Mouse (Mus musculus) lung, embryonic 14.5 days (tissue): Measurements from ENCODE around the gene Zdhhc16. TPM values are rescaled to one million over a fixed set of nuclear protein-coding genes. Genes with fewer than 3 reads are reported as not detected.

Experiments used
- ATAC-seq: fragments of 200-750 bp; cut with Nextera tagmentation; 2 replicates; pipeline ENCODE4 v1.8.0; 2017; ENCODE audit warnings: mild to moderate bottlenecking, moderate TSS enrichment, moderate library complexity; ENCODE audit not compliant: insufficient read depth
- DNase-seq: peaks from one replicate; pipeline ENCODE4 v3.0.0-alpha.2; 2015
- H3K27ac ChIP-seq: fragments of 300-500 bp; sonication (generic); 2 replicates; pipeline ENCODE4 v1.5.1; 2014; ENCODE audit warnings: low read depth, mild to moderate bottlenecking, moderate library complexity
- H3K27me3 ChIP-seq: fragments of 300-500 bp; sonication (generic); 2 replicates; pipeline ENCODE4 v1.6.1; 2014; ENCODE audit warnings: low read length, control low read depth; ENCODE audit not compliant: insufficient read depth
- H3K36me3 ChIP-seq: fragments of 300-500 bp; sonication (generic); 2 replicates; pipeline ENCODE4 v1.6.1; 2014; ENCODE audit warnings: control low read depth; ENCODE audit not compliant: insufficient read depth
- H3K4me1 ChIP-seq: fragments of 300-500 bp; sonication (generic); 2 replicates; pipeline ENCODE4 v1.6.1; 2014; ENCODE audit warnings: antibody characterized with exemption, control low read depth; ENCODE audit not compliant: insufficient read depth
- H3K4me2 ChIP-seq: fragments of 300-500 bp; sonication (generic); 2 replicates; pipeline ENCODE4 v1.6.1; 2014; ENCODE audit warnings: mild to moderate bottlenecking
- H3K4me3 ChIP-seq: fragments of 300-500 bp; sonication (generic); 2 replicates; pipeline ENCODE4 v1.5.1; 2014; ENCODE audit warnings: low read depth, low read length
- H3K9ac ChIP-seq: fragments of 300-500 bp; sonication (generic); 2 replicates; pipeline ENCODE4 v1.6.1; 2014
- H3K9me3 ChIP-seq: fragments of 300-500 bp; sonication (generic); 2 replicates; pipeline ENCODE4 v1.6.1; 2016; ENCODE audit warnings: low read depth, low read length, control low read depth
- CTCF ChIP-seq: IDR thresholded peaks from 2 replicates; pipeline ENCODE4 v1.5.1; 2016; ENCODE audit warnings: antibody characterized with exemption, low read depth
- WGBS: fragments of 180-500 bp; shearing (Covaris S2); extraction: QIAGEN DNeasy Blood & Tissue Kit; methylation state at CpG from one replicate; pipeline ENCODE4 v1.1.7; 2014; 5-methylcytosine and 5-hydroxymethylcytosine counted together
- polyA plus RNA-seq: library from polyadenylated mRNA; unstranded; fragments of >200 nt; fragmentation: Nextera tagmentation; extraction: Ambion mirVana; gene quantifications from 2 replicates; pipeline ENCODE4 v1.2.1, GENCODE M21; 2014

Gene Zdhhc16
- polyA plus RNA-seq, 1 experiment from 2014 or later, result 80.8 TPM

GRCm38 (mm10) chr19:41907079-41907760 lies 26.1 kb upstream of the Zdhhc16 start:
- no peak for TF ChIP-seq CTCF
- 16% methylated on average over 8 of the region's 8 CpGs for WGBS
- Histone ChIP-seq H3K9ac (no peak overlapping the region), H3K27ac (no peak overlapping the region), H3K36me3 (no peaks in the 10 kb centered on the region), H3K4me2 (no peak overlapping the region), H3K4me1 (no peaks in the 10 kb centered on the region), H3K27me3 (no peaks in the 10 kb centered on the region), H3K9me3 (no peaks in the 10 kb centered on the region), H3K4me3 (no peak overlapping the region)
- ATAC-seq (no peak), DNase-seq (peak; percentile 80)

GRCm38 (mm10) chr19:41908736-41909135 lies 24.5 kb upstream of the Zdhhc16 start:
- Histone ChIP-seq H3K4me2 (no peak overlapping the region), H3K9me3 (no peaks in the 10 kb centered on the region), H3K9ac (no peak overlapping the region), H3K4me3 (no peak overlapping the region), H3K27me3 (no peaks in the 10 kb centered on the region), H3K36me3 (0 out of 2 replicates have a peak, but pooled peaks cover 4% of the 10 kb centered on the region), H3K4me1 (no peaks in the 10 kb centered on the region; the same call in 1 of the 2 replicates), H3K27ac (no peak overlapping the region)
- no peak for TF ChIP-seq CTCF
- DNase-seq (no peak), ATAC-seq (no peak)
- 80% methylated on average over 3 of the region's 3 CpGs for WGBS

GRCm38 (mm10) chr19:41910396-41910795 lies 22.9 kb upstream of the Zdhhc16 start:
- ATAC-seq (no peak), DNase-seq (no peak)
- WGBS, result 53% methylated on average over 2 of the region's 2 CpGs
- H3K4me3 ChIP-seq, result no peak overlapping the region
- H3K4me1 ChIP-seq, result no peaks in the 10 kb centered on the region; the same call in 1 of the 2 replicates
- H3K4me2 ChIP-seq, result no peak overlapping the region
- TF ChIP-seq CTCF, result no peak
- no peaks in the 10 kb centered on the region for H3K27me3 ChIP-seq
- no peak overlapping the region for H3K9ac ChIP-seq
- peaks cover 16% of the 10 kb centered on the region; the same call in 1 of the 2 replicates for H3K36me3 ChIP-seq
- peak overlapping the region; percentile 10; the same call in 1 of the 2 replicates for H3K27ac ChIP-seq
- H3K9me3 ChIP-seq, result no peaks in the 10 kb centered on the region

- peak within 1 kb of the TSS; percentile 96 for H3K27ac ChIP-seq
- no peak for TF ChIP-seq CTCF
- 5% methylated on average over 54 of the region's 54 CpGs for WGBS
- ATAC-seq (peak; percentile 92), DNase-seq (peak; percentile 100)
- no peaks in the 10 kb centered on the region; the same call in 1 of the 2 replicates for H3K4me1 ChIP-seq
- H3K27me3 ChIP-seq, result no peaks in the 10 kb centered on the region
- H3K9ac ChIP-seq, result peak within 1 kb of the TSS; percentile 97
- peaks cover 24% of the 10 kb centered on the region for H3K36me3 ChIP-seq
- H3K4me2 ChIP-seq, result peak within 1 kb of the TSS; percentile 76
- no peaks in the 10 kb centered on the region for H3K9me3 ChIP-seq
- peak within 1 kb of the TSS; percentile 95 for H3K4me3 ChIP-seq
Measured at GRCm38 (mm10) chr19:41911178-41912073, 21.9 kb upstream of the Zdhhc16 start, which contains the start of gene Pgam1. TSS of gene Pgam1 (plus strand) at chr19:41911923.

- DNase-seq, result peak; percentile 36
- Histone ChIP-seq H3K27ac (peak overlapping the region; percentile 90), H3K4me2 (peak overlapping the region; percentile 76), H3K36me3 (peaks cover 34% of the 10 kb centered on the region), H3K4me1 (no peaks in the 10 kb centered on the region; the same call in 1 of the 2 replicates), H3K4me3 (peak overlapping the region; percentile 95), H3K9ac (peak overlapping the region; percentile 97), H3K27me3 (no peaks in the 10 kb centered on the region), H3K9me3 (no peaks in the 10 kb centered on the region)
- no peak for TF ChIP-seq CTCF
- WGBS, result under 1% methylated on average over 50 of the region's 53 CpGs
- peak; percentile 71 for ATAC-seq
Measured at GRCm38 (mm10) chr19:41912121-41913080, 20.9 kb upstream of the Zdhhc16 start.
